Mouse (Mus musculus) neutrophil, adult 59 days (primary cell): ENCODE data around the gene Prdm15. TPM values are rescaled to one million over a fixed set of nuclear protein-coding genes. Genes with fewer than 3 reads are reported as not detected.

Source experiments
- total RNA-seq, 2 experiments: library from RNA; stranded (reverse); gene quantifications; 1 replicate in 1 of 2; 2 replicates in 1 of 2; pipeline ENCODE4 v1.2.4; 2023

Gene Prdm15
- 10 to 100 TPM; 11.2 to 16.3 TPM for total RNA-seq

GRCm38 (mm10) chr16:97851741-97852319 lies at the start of gene Prdm15:
Gene Prdm15, minus strand, starts transcription at chr16:97851850.

GRCm38 (mm10) chr16:97763061-97763989 lies 88.3 kb downstream of the Prdm15 start, which contains the start of gene Ripk4:
Gene Ripk4, minus strand, starts transcription at chr16:97763787.

Other genes starting within 250 kb of the Prdm15 start
- gene Tmprss2, start 240.7 kb downstream of the Prdm15 start, total RNA-seq = not detected
- gene Ripk4, start 88.1 kb downstream of the Prdm15 start, total RNA-seq = not detected
- gene C2cd2, start 110.7 kb upstream of the Prdm15 start, total RNA-seq = 10 to 100 TPM; 13.9 to 18.7 TPM
- gene Zbtb21, start 110.8 kb upstream of the Prdm15 start, total RNA-seq = 10 to 100 TPM; 36.5 to 43.3 TPM
- gene B230307C23Rik, start 145.5 kb upstream of the Prdm15 start, total RNA-seq = 10 to 100 TPM in 1 of 2 experiments, 1 to 10 TPM in 1; 8.3 to 14.0 TPM
- 1 to 10 TPM; 3.5 to 4.0 TPM for gene A630089N07Rik, start 230.6 kb upstream of the Prdm15 start, total RNA-seq